Mouse (Mus musculus): ENCODE measurements at regions not wholly inside any gene's neighbourhood (a gene's known extent, or its start where the extent isn't known, plus 50 kb on each side); places are given as distances from the start of the nearest gene placed in this dataset.

GRCm38 (mm10) chr13:107500776-107501489 is 479.0 kb upstream of the Kif2a start:
- Histone ChIP-seq H3K4me1 (ENCODE audit: control insufficient read depth in 2 of 2, insufficient read depth in 2 of 2, low read length in 2 of 2, poor library complexity in 1 of 2) (no peaks in the 10 kb centered on the region), H3K4me3 (ENCODE audit: insufficient read depth in 1 of 2, low read depth in 1 of 2, low read length in 2 of 2, poor library complexity in 1 of 2, severe bottlenecking in 1 of 2) (no peak overlapping the region), H3K9me3 (ENCODE audit: control insufficient read depth, insufficient read depth, low read depth, low read length) (no peaks in the 10 kb centered on the region), H3K27ac (ENCODE audit: insufficient read depth, low read depth, low read length, poor library complexity, severe bottlenecking) (no peak overlapping the region), H3K9ac (ENCODE audit: insufficient read depth, low read depth, low read length, poor library complexity, severe bottlenecking) (no peak overlapping the region), H3K36me3 (ENCODE audit: control insufficient read depth, insufficient read depth, low read length, poor library complexity, severe bottlenecking) (no peaks in the 10 kb centered on the region)
- no peak for TF ChIP-seq HCFC1 (IDR thresholded peaks at IDR 0.05; ENCODE audit: borderline replicate concordance, insufficient read depth, low read length)
- TF ChIP-seq CHD2 (IDR thresholded peaks at IDR 0.05; ENCODE audit: low read depth, low read length), result no peak
- TF ChIP-seq ZC3H11A (IDR thresholded peaks at IDR 0.05; ENCODE audit: borderline replicate concordance, low read depth, low read length), result no peak
- no peak for TF ChIP-seq MAFK (IDR thresholded peaks at IDR 0.05; ENCODE audit: insufficient read depth, low read depth, low read length)
- TF ChIP-seq ZNF384 (IDR thresholded peaks at IDR 0.05; ENCODE audit: low read depth, low read length), result no peak
- no peak for DNase-seq (ENCODE audit: low read depth, low spot score)
- in situ Hi-C loops (cut with MboI; ENCODE audit: low sequenced_read_pairs in 2 of 2, unreplicated experiment in 2 of 2), result no loop called here

- Histone ChIP-seq H3K9me3 (ENCODE audit: control insufficient read depth, insufficient read depth, low read depth, low read length) (no peaks in the 10 kb centered on the region), H3K27ac (ENCODE audit: insufficient read depth, low read depth, low read length, poor library complexity, severe bottlenecking) (no peak overlapping the region), H3K4me3 (ENCODE audit: insufficient read depth in 1 of 2, low read depth in 1 of 2, low read length in 2 of 2, poor library complexity in 1 of 2, severe bottlenecking in 1 of 2) (no peak overlapping the region), H3K36me3 (ENCODE audit: control insufficient read depth, insufficient read depth, low read length, poor library complexity, severe bottlenecking) (no peaks in the 10 kb centered on the region), H3K4me1 (ENCODE audit: control insufficient read depth in 2 of 2, insufficient read depth in 2 of 2, low read length in 2 of 2, poor library complexity in 1 of 2) (peaks cover 0 to 3% of the 10 kb centered on the region in 2 experiments; a peak in 2 of 4 replicates), H3K9ac (ENCODE audit: insufficient read depth, low read depth, low read length, poor library complexity, severe bottlenecking) (no peak overlapping the region)
- DNase-seq (ENCODE audit: low read depth, low spot score), result no peak
- no peak for TF ChIP-seq HCFC1 (IDR thresholded peaks at IDR 0.05; ENCODE audit: borderline replicate concordance, insufficient read depth, low read length)
- TF ChIP-seq ZC3H11A (IDR thresholded peaks at IDR 0.05; ENCODE audit: borderline replicate concordance, low read depth, low read length), result no peak
- no peak for TF ChIP-seq CHD2 (IDR thresholded peaks at IDR 0.05; ENCODE audit: low read depth, low read length)
- no peak for TF ChIP-seq ZNF384 (IDR thresholded peaks at IDR 0.05; ENCODE audit: low read depth, low read length)
- no peak for TF ChIP-seq MAFK (IDR thresholded peaks at IDR 0.05; ENCODE audit: insufficient read depth, low read depth, low read length)
- in situ Hi-C loops (cut with MboI; ENCODE audit: low sequenced_read_pairs in 2 of 2, unreplicated experiment in 2 of 2), result no loop called here
These were observed 477.4 kb upstream of the Kif2a start for GRCm38 (mm10) chr13:107499296-107499695.

- Histone ChIP-seq H3K9ac (ENCODE audit: insufficient read depth, low read depth, low read length, poor library complexity, severe bottlenecking) (no peak overlapping the region), H3K36me3 (ENCODE audit: control insufficient read depth, insufficient read depth, low read length, poor library complexity, severe bottlenecking) (no peaks in the 10 kb centered on the region), H3K4me1 (ENCODE audit: control insufficient read depth in 2 of 2, insufficient read depth in 2 of 2, low read length in 2 of 2, poor library complexity in 1 of 2) (peaks cover 0 to 3% of the 10 kb centered on the region in 2 experiments; a peak in 2 of 4 replicates), H3K27ac (ENCODE audit: insufficient read depth, low read depth, low read length, poor library complexity, severe bottlenecking) (no peak overlapping the region), H3K9me3 (ENCODE audit: control insufficient read depth, insufficient read depth, low read depth, low read length) (no peaks in the 10 kb centered on the region), H3K4me3 (ENCODE audit: insufficient read depth in 1 of 2, low read depth in 1 of 2, low read length in 2 of 2, poor library complexity in 1 of 2, severe bottlenecking in 1 of 2) (no peak overlapping the region)
- in situ Hi-C loops (cut with MboI; ENCODE audit: low sequenced_read_pairs in 2 of 2, unreplicated experiment in 2 of 2), result no loop called here
- no peak for DNase-seq (ENCODE audit: low read depth, low spot score)
- TF ChIP-seq ZC3H11A (IDR thresholded peaks at IDR 0.05; ENCODE audit: borderline replicate concordance, low read depth, low read length) (no peak), MAFK (IDR thresholded peaks at IDR 0.05; ENCODE audit: insufficient read depth, low read depth, low read length) (no peak)
These were observed 473.3 kb upstream of the Kif2a start for GRCm38 (mm10) chr13:107495161-107495732.

GRCm38 (mm10) chr13:107493765-107494164 is 471.8 kb upstream of the Kif2a start:
- DNase-seq (ENCODE audit: low read depth, low spot score), result no peak
- TF ChIP-seq MAFK (IDR thresholded peaks at IDR 0.05; ENCODE audit: insufficient read depth, low read depth, low read length), result no peak
- TF ChIP-seq CHD2 (IDR thresholded peaks at IDR 0.05; ENCODE audit: low read depth, low read length), result no peak
- TF ChIP-seq ZNF384 (IDR thresholded peaks at IDR 0.05; ENCODE audit: low read depth, low read length), result no peak
- no peak for TF ChIP-seq HCFC1 (IDR thresholded peaks at IDR 0.05; ENCODE audit: borderline replicate concordance, insufficient read depth, low read length)
- Histone ChIP-seq H3K36me3 (ENCODE audit: control insufficient read depth, insufficient read depth, low read length, poor library complexity, severe bottlenecking) (no peaks in the 10 kb centered on the region), H3K9ac (ENCODE audit: insufficient read depth, low read depth, low read length, poor library complexity, severe bottlenecking) (no peak overlapping the region), H3K27ac (ENCODE audit: insufficient read depth, low read depth, low read length, poor library complexity, severe bottlenecking) (no peak overlapping the region), H3K4me3 (ENCODE audit: insufficient read depth in 1 of 2, low read depth in 1 of 2, low read length in 2 of 2, poor library complexity in 1 of 2, severe bottlenecking in 1 of 2) (no peak overlapping the region), H3K9me3 (ENCODE audit: control insufficient read depth, insufficient read depth, low read depth, low read length) (no peaks in the 10 kb centered on the region), H3K4me1 (ENCODE audit: control insufficient read depth in 2 of 2, insufficient read depth in 2 of 2, low read length in 2 of 2, poor library complexity in 1 of 2) (peaks cover 0 to 3% of the 10 kb centered on the region in 2 experiments; a peak in 2 of 4 replicates)
- in situ Hi-C loops (cut with MboI; ENCODE audit: low sequenced_read_pairs in 2 of 2, unreplicated experiment in 2 of 2), result no loop called here
